13 mouse cellular contexts compared by ENCODE assay signal in genomic region chr4:117277021-117277420, GRCm38 (mm10). TPM values are rescaled to one million over a fixed set of nuclear protein-coding genes. Genes with fewer than 3 reads are reported as not detected.
A peak's percentile ranks its signal among the peaks of the same experiment; 100 is the strongest.
DNase-seq lines count a peak whose midpoint lies in the region; ATAC-seq and TF ChIP-seq lines count a peak whose summit lies in the region.
"Had no signal": no experiment of that assay in that cellular context is flagged by ENCODE, and none has a peak within 500 bp of the region (broad histone marks: within the 10 kb centered on the region; RNA-seq: fewer than 3 reads in every experiment).

No protein-coding gene starts in this region.

- no peak overlapping the region for H3K4me2 ChIP-seq in forebrain, embryonic 13.5 days
- H3K4me2 ChIP-seq: midbrain, embryonic 12.5 days had no signal

- intact Hi-C loops in left cerebral cortex, adult 2 months (cut with DNase I), result loop anchor here (10.0 kb wide), 2 partner anchors 398 to 498 kb away; no protein-coding TSS in a partner anchor

- no peak for TF ChIP-seq CTCF in left cerebral cortex, adult 2 months (IDR thresholded peaks at IDR 0.05)

- no peak for ATAC-seq in forebrain, embryonic 13.5 days
- ATAC-seq: inflammation-experienced regulatory T-cells, adult 6 months had no signal

- peaks cover 99% of the 10 kb centered on the region for H3K36me3 ChIP-seq in forebrain, embryonic 13.5 days (ENCODE audit: poor library complexity, severe bottlenecking)

- peaks cover 24% of the 10 kb centered on the region for H3K4me1 ChIP-seq in forebrain, embryonic 13.5 days

- H3K9me3 ChIP-seq in forebrain, embryonic 13.5 days (replicated peaks), result peaks cover 10% of the 10 kb centered on the region

- peak overlapping the region; percentile 24; the same call in 1 of the 2 replicates for H3K27ac ChIP-seq in left cerebral cortex, adult 2 months
- H3K27ac ChIP-seq in forebrain, embryonic 13.5 days, result no peak overlapping the region
- H3K27ac ChIP-seq: heart, embryonic 10.5 days; midbrain, embryonic 12.5 days had no signal

- H3K9ac ChIP-seq in forebrain, embryonic 13.5 days, result no peak overlapping the region
- H3K9ac ChIP-seq: midbrain, embryonic 12.5 days had no signal

- WGBS in forebrain, embryonic 13.5 days, result 95% methylated on average over 13 of the region's 13 CpGs

- peak; percentile 84 to 89 for DNase-seq in adrenal gland, adult (ENCODE audit: inconsistent age in 2 of 2, low spot score in 1 of 2)
- no peak for DNase-seq in adrenal gland, postnatal 4 days (ENCODE audit: low spot score in 2 of 2)
- no peak for DNase-seq in left cerebral cortex, adult 2 months (ENCODE audit: extremely low spot score in 1 of 2, low spot score in 2 of 2)
- no peak for DNase-seq in left cerebral cortex, adult 9 months (ENCODE audit: low spot score in 2 of 2)
- peak; percentile 46 for DNase-seq in brain, adult 2 months (ENCODE audit: low read depth, low spot score)
- DNase-seq in lung, postnatal 25 days (ENCODE audit: low spot score), result peak; percentile 41
- DNase-seq in cerebellum, adult 11-12 months, result no peak
- DNase-seq: right cerebral cortex, postnatal 4 days had no signal

- no peaks in the 10 kb centered on the region for H3K27me3 ChIP-seq in forebrain, embryonic 13.5 days

- H3K4me3 ChIP-seq in left cerebral cortex, adult 2 months, result no peak overlapping the region
- no peak overlapping the region for H3K4me3 ChIP-seq in forebrain, embryonic 13.5 days
- H3K4me3 ChIP-seq: heart, embryonic 10.5 days; midbrain, embryonic 12.5 days had no signal

RNA-seq across cellular contexts. Expression of gene Armh1, which starts 25.1 kb away (rescaled TPM):
- 1 to 10 TPM; 2.0 to 2.3 TPM for total RNA-seq in adrenal gland, postnatal 4 days (2021)
- under 1 TPM in 1 of 2 experiments, not detected in 1; 0.63 TPM for total RNA-seq in left cerebral cortex, adult 2 months (2021)
- 0.38 and 0.65 TPM in 2 replicates for polyA plus RNA-seq in forebrain, embryonic 13.5 days (2015; fragmentation: Nextera tagmentation; extraction: Ambion mirVana)
- total RNA-seq: neutrophil, adult 5-6 weeks had no signal
- polyA plus RNA-seq: inflammation-experienced regulatory T-cells, adult 6 months had no signal

RNA-seq across cellular contexts. Expression of gene Tmem53, which starts 25.3 kb away (rescaled TPM):
- 10 to 100 TPM; 50.7 to 56.9 TPM for total RNA-seq in adrenal gland, postnatal 4 days (2021)
- total RNA-seq in left cerebral cortex, adult 2 months (2021), result 1 to 10 TPM; 5.0 to 5.4 TPM
- 6.7 and 6.9 TPM in 2 replicates for polyA plus RNA-seq in forebrain, embryonic 13.5 days (2015; fragmentation: Nextera tagmentation; extraction: Ambion mirVana)
- total RNA-seq: neutrophil, adult 5-6 weeks had no signal

Comparison
In these comparisons a context has a peak if more than half of its experiments do, and no peak if none do; other contexts are left out.
1. DNase-seq: peak in adrenal gland, adult (2 of 2), brain, adult 2 months (single experiment) and lung, postnatal 25 days (single experiment); none in adrenal gland, postnatal 4 days (0 of 2), left cerebral cortex, adult 2 months (0 of 2), left cerebral cortex, adult 9 months (0 of 2) and cerebellum, adult 11-12 months (single experiment).
2. RNA of gene Tmem53, which starts 25.3 kb away (total RNA-seq): 50.7 to 56.9 TPM in adrenal gland, postnatal 4 days; 5.0 to 5.4 TPM in left cerebral cortex, adult 2 months; every median in the first group is over 4 times any median in the second.